Mouse (Mus musculus): ENCODE measurements around the gene Kars.

- TF ChIP-seq CTCF (IDR thresholded peaks at IDR 0.05; ENCODE audit: insufficient read depth, low read depth, low read length) (no peak), POLR2A (IDR thresholded peaks at IDR 0.05; ENCODE audit: insufficient read depth, low read depth, low read length) (no peak)
These were observed 38.9 kb upstream of the Kars start for GRCm38 (mm10) chr8:112049984-112050383.
